Mouse (Mus musculus) kidney, embryonic 15.5 days (tissue): ENCODE data around the gene Gm266. TPM values are rescaled to one million over a fixed set of nuclear protein-coding genes. Genes with fewer than 3 reads are reported as not detected.

ENCODE experiments used
- ATAC-seq: fragments of 200-750 bp; cut with Nextera tagmentation; replicated peaks from 2 replicates; pipeline ENCODE4 v1.8.0; 2017; ENCODE audit warnings: moderate TSS enrichment; ENCODE audit not compliant: low FRiP score
- H3K27ac ChIP-seq: fragments of 300-500 bp; sonication (generic); 2 replicates; pipeline ENCODE4 v1.5.1; 2015; ENCODE audit warnings: mild to moderate bottlenecking, inconsistent platforms
- H3K27me3 ChIP-seq: fragments of 300-500 bp; sonication (generic); 2 replicates; pipeline ENCODE4 v1.6.1; 2015; ENCODE audit warnings: inconsistent platforms
- H3K36me3 ChIP-seq: fragments of 300-500 bp; sonication (generic); 2 replicates; pipeline ENCODE4 v1.6.1; 2015; ENCODE audit warnings: inconsistent platforms
- H3K4me1 ChIP-seq: fragments of 300-500 bp; sonication (generic); 2 replicates; pipeline ENCODE4 v1.6.1; 2015; ENCODE audit warnings: inconsistent platforms
- H3K4me2 ChIP-seq: fragments of 300-500 bp; sonication (generic); 2 replicates; pipeline ENCODE4 v1.6.1; 2015; ENCODE audit warnings: moderate library complexity, mild to moderate bottlenecking, inconsistent platforms
- H3K4me3 ChIP-seq: fragments of 300-500 bp; sonication (generic); replicated peaks from 2 replicates; pipeline ENCODE4 v1.5.1; 2015; ENCODE audit warnings: mild to moderate bottlenecking, inconsistent platforms
- H3K9ac ChIP-seq: fragments of 300-500 bp; sonication (generic); 2 replicates; pipeline ENCODE4 v1.6.1; 2015; ENCODE audit warnings: mild to moderate bottlenecking, inconsistent platforms
- H3K9me3 ChIP-seq: fragments of 300-500 bp; sonication (generic); replicated peaks from 2 replicates; pipeline ENCODE4 v1.6.1; 2016; ENCODE audit warnings: inconsistent platforms
- WGBS: fragments of 180-500 bp; shearing (Covaris S2); methylation state at CpG from one replicate; pipeline ENCODE4 v1.1.7; 2015; ENCODE audit warnings: mixed read lengths; 5-methylcytosine and 5-hydroxymethylcytosine counted together
- polyA plus RNA-seq: library from polyadenylated mRNA; unstranded; fragments of >200 nt; fragmentation: Nextera tagmentation; extraction: Ambion mirVana; gene quantifications from 2 replicates; pipeline ENCODE4 v1.2.1, GENCODE M21; 2015

Gene Gm266
- polyA plus RNA-seq, 1 experiment from 2014 or later: 91.7 TPM

GRCm38 (mm10) chr12:111448931-111449705 is 36.5 kb downstream of the Gm266 start:
- WGBS: 8% methylated on average over 14 of the region's 14 CpGs
- peak overlapping the region; percentile 28 for H3K4me2 ChIP-seq
- H3K9ac ChIP-seq: no peak overlapping the region
- no peaks in the 10 kb centered on the region for H3K9me3 ChIP-seq
- ATAC-seq: no peak; the same call in none of the 2 replicates
- peaks cover 81% of the 10 kb centered on the region for H3K4me1 ChIP-seq
- H3K27me3 ChIP-seq: peaks cover 79% of the 10 kb centered on the region
- H3K36me3 ChIP-seq: no peaks in the 10 kb centered on the region
- peak overlapping the region; percentile 76 for H3K27ac ChIP-seq
- no peak overlapping the region for H3K4me3 ChIP-seq

- ATAC-seq: 0 out of 2 replicates have a peak, but pooled peaks have one; percentile 3
- peak overlapping the region; percentile 28; the same call in 1 of the 2 replicates for H3K4me2 ChIP-seq
- 24% methylated on average over 22 of the region's 22 CpGs for WGBS
- no peaks in the 10 kb centered on the region for H3K9me3 ChIP-seq
- peaks cover 81% of the 10 kb centered on the region for H3K4me1 ChIP-seq
- no peaks in the 10 kb centered on the region for H3K36me3 ChIP-seq
- H3K4me3 ChIP-seq: no peak overlapping the region
- H3K9ac ChIP-seq: peak overlapping the region; percentile 24; the same call in 1 of the 2 replicates
- peaks cover 84% of the 10 kb centered on the region for H3K27me3 ChIP-seq
- H3K27ac ChIP-seq: peak overlapping the region; percentile 49
These were observed 37.5 kb downstream of the Gm266 start for GRCm38 (mm10) chr12:111447898-111448760.

- ATAC-seq: no peak
- WGBS: 32% methylated on average over 9 of the region's 9 CpGs
- peak overlapping the region; percentile 3; the same call in 1 of the 2 replicates for H3K27ac ChIP-seq
- peak overlapping the region; percentile 28 for H3K4me2 ChIP-seq
- peaks cover 88% of the 10 kb centered on the region for H3K4me1 ChIP-seq
- H3K4me3 ChIP-seq: no peak overlapping the region
- H3K9me3 ChIP-seq: no peaks in the 10 kb centered on the region
- H3K36me3 ChIP-seq: no peaks in the 10 kb centered on the region
- H3K9ac ChIP-seq: no peak overlapping the region
- H3K27me3 ChIP-seq: peaks cover 85% of the 10 kb centered on the region
These were observed 38.3 kb downstream of the Gm266 start for GRCm38 (mm10) chr12:111447350-111447749.

GRCm38 (mm10) chr12:111446745-111447144 is 38.9 kb downstream of the Gm266 start:
- WGBS: 43% methylated on average over 5 of the region's 5 CpGs
- Histone ChIP-seq H3K4me3 (no peak overlapping the region), H3K27me3 (peaks cover 85% of the 10 kb centered on the region), H3K36me3 (no peaks in the 10 kb centered on the region), H3K27ac (0 out of 2 replicates have a peak overlapping the region, but pooled peaks have one; percentile 3), H3K9me3 (no peaks in the 10 kb centered on the region), H3K4me1 (peaks cover 94% of the 10 kb centered on the region), H3K9ac (no peak overlapping the region), H3K4me2 (peak overlapping the region; percentile 91; the same call in 1 of the 2 replicates)
- no peak for ATAC-seq

- no peaks in the 10 kb centered on the region for H3K9me3 ChIP-seq
- no peaks in the 10 kb centered on the region for H3K36me3 ChIP-seq
- 0 out of 2 replicates have a peak overlapping the region, but pooled peaks have one; percentile 3 for H3K27ac ChIP-seq
- H3K4me1 ChIP-seq: peaks cover 94% of the 10 kb centered on the region
- H3K4me2 ChIP-seq: peak overlapping the region; percentile 91
- peaks cover 88% of the 10 kb centered on the region for H3K27me3 ChIP-seq
- peak overlapping the region; percentile 35 for H3K4me3 ChIP-seq
- WGBS: 7% methylated on average over 27 of the region's 27 CpGs
- no peak overlapping the region for H3K9ac ChIP-seq
- no peak for ATAC-seq
These were observed 39.6 kb downstream of the Gm266 start for GRCm38 (mm10) chr12:111445890-111446613.

GRCm38 (mm10) chr12:111445161-111445889 is 40.3 kb downstream of the Gm266 start:
- Histone ChIP-seq H3K36me3 (no peaks in the 10 kb centered on the region), H3K27ac (no peak overlapping the region), H3K9me3 (no peaks in the 10 kb centered on the region), H3K4me3 (peak overlapping the region; percentile 35), H3K27me3 (peaks cover 88% of the 10 kb centered on the region), H3K9ac (no peak overlapping the region), H3K4me1 (peaks cover 87% of the 10 kb centered on the region), H3K4me2 (peak overlapping the region; percentile 91)
- 6% methylated on average over 52 of the region's 52 CpGs for WGBS
- no peak for ATAC-seq

GRCm38 (mm10) chr12:111443921-111444831 is 41.4 kb downstream of the Gm266 start:
- Histone ChIP-seq H3K9me3 (no peaks in the 10 kb centered on the region), H3K27me3 (peaks cover 90% of the 10 kb centered on the region), H3K36me3 (no peaks in the 10 kb centered on the region), H3K27ac (no peak overlapping the region), H3K4me1 (peaks cover 75% of the 10 kb centered on the region), H3K4me2 (peak overlapping the region; percentile 91), H3K9ac (no peak overlapping the region), H3K4me3 (peak overlapping the region; percentile 52)
- WGBS: 47% methylated on average over 10 of the region's 10 CpGs
- no peak for ATAC-seq

- peak overlapping the region; percentile 52 for H3K4me3 ChIP-seq
- ATAC-seq: peak; percentile 50
- H3K4me1 ChIP-seq: peaks cover 66% of the 10 kb centered on the region
- no peaks in the 10 kb centered on the region for H3K9me3 ChIP-seq
- WGBS: 22% methylated on average over 15 of the region's 15 CpGs
- peaks cover 87% of the 10 kb centered on the region for H3K27me3 ChIP-seq
- H3K4me2 ChIP-seq: peak overlapping the region; percentile 91
- H3K9ac ChIP-seq: peak overlapping the region; percentile 41; the same call in 1 of the 2 replicates
- peak overlapping the region; percentile 45 for H3K27ac ChIP-seq
- no peaks in the 10 kb centered on the region for H3K36me3 ChIP-seq
These were observed 42.4 kb downstream of the Gm266 start for GRCm38 (mm10) chr12:111443011-111443870.

- peak within 1 kb of the TSS; percentile 52 for H3K4me3 ChIP-seq
- H3K36me3 ChIP-seq: no peaks in the 10 kb centered on the region
- peak within 1 kb of the TSS; percentile 41; the same call in 1 of the 2 replicates for H3K9ac ChIP-seq
- 1% methylated on average over 48 of the region's 48 CpGs for WGBS
- peaks cover 80% of the 10 kb centered on the region for H3K27me3 ChIP-seq
- no peaks in the 10 kb centered on the region for H3K9me3 ChIP-seq
- H3K4me2 ChIP-seq: peak within 1 kb of the TSS; percentile 91
- peak; percentile 88 for ATAC-seq
- H3K27ac ChIP-seq: peak within 1 kb of the TSS; percentile 47
- H3K4me1 ChIP-seq: peaks cover 65% of the 10 kb centered on the region
These were observed 43.2 kb downstream of the Gm266 start, which contains the start of gene Tnfaip2 for GRCm38 (mm10) chr12:111442309-111443010. Gene Tnfaip2, plus strand, starts transcription at chr12:111442469.
